Mouse (Mus musculus) intestine, embryonic 15.5 days (tissue): ENCODE data around the gene Prdm4. TPM values are rescaled to one million over a fixed set of nuclear protein-coding genes. Genes with fewer than 3 reads are reported as not detected.
A peak's percentile ranks its signal among the peaks of the same experiment; 100 is the strongest.

Experiments
- ATAC-seq: fragments of 200-750 bp; cut with Nextera tagmentation; 2 replicates; pipeline ENCODE4 v1.8.0; 2017; ENCODE audit warnings: moderate TSS enrichment, moderate library complexity
- H3K27ac ChIP-seq: fragments of 300-500 bp; sonication (generic); 2 replicates; pipeline ENCODE4 v1.5.1; 2015; ENCODE audit warnings: mild to moderate bottlenecking, inconsistent platforms
- H3K27me3 ChIP-seq: fragments of 300-500 bp; sonication (generic); replicated peaks from 2 replicates; pipeline ENCODE4 v1.6.1; 2015; ENCODE audit warnings: inconsistent platforms
- H3K36me3 ChIP-seq: fragments of 300-500 bp; sonication (generic); 2 replicates; pipeline ENCODE4 v1.6.1; 2015; ENCODE audit warnings: inconsistent platforms
- H3K4me1 ChIP-seq: fragments of 300-500 bp; sonication (generic); replicated peaks from 2 replicates; pipeline ENCODE4 v1.6.1; 2015; ENCODE audit warnings: inconsistent platforms
- H3K4me2 ChIP-seq: fragments of 300-500 bp; sonication (generic); replicated peaks from 2 replicates; pipeline ENCODE4 v1.6.1; 2015; ENCODE audit warnings: mild to moderate bottlenecking, inconsistent platforms
- H3K4me3 ChIP-seq: fragments of 300-500 bp; sonication (generic); replicated peaks from 2 replicates; pipeline ENCODE4 v1.5.1; 2015; ENCODE audit warnings: inconsistent platforms
- H3K9ac ChIP-seq: fragments of 300-500 bp; sonication (generic); 2 replicates; pipeline ENCODE4 v1.6.1; 2015; ENCODE audit warnings: inconsistent platforms
- H3K9me3 ChIP-seq: fragments of 300-500 bp; sonication (generic); 2 replicates; pipeline ENCODE4 v1.6.1; 2016; ENCODE audit warnings: inconsistent platforms
- WGBS: fragments of 180-500 bp; shearing (Covaris S2); methylation state at CpG from one replicate; pipeline ENCODE4 v1.1.7; 2015; 5-methylcytosine and 5-hydroxymethylcytosine counted together
- polyA plus RNA-seq: library from polyadenylated mRNA; unstranded; fragments of >200 nt; fragmentation: Nextera tagmentation; extraction: Ambion mirVana; gene quantifications from 2 replicates; pipeline ENCODE4 v1.2.1, GENCODE M21; 2015

Prdm4 gene
- polyA plus RNA-seq = 16.2 TPM in 2 replicates

- under 1% methylated on average over 86 of the region's 90 CpGs for WGBS
- H3K27ac ChIP-seq = peak within 1 kb of the TSS; percentile 88
- H3K9ac ChIP-seq = peak within 1 kb of the TSS; percentile 93
- peaks cover 14% of the 10 kb centered on the region; the same call in 1 of the 2 replicates for H3K36me3 ChIP-seq
- peak; percentile 99 for ATAC-seq
- peak within 1 kb of the TSS; percentile 71 for H3K4me2 ChIP-seq
- H3K4me3 ChIP-seq = peak within 1 kb of the TSS; percentile 96
- no peaks in the 10 kb centered on the region for H3K27me3 ChIP-seq
- H3K9me3 ChIP-seq = no peaks in the 10 kb centered on the region
- peaks cover 11% of the 10 kb centered on the region for H3K4me1 ChIP-seq
Measured at GRCm38 (mm10) chr10:85916498-85917309, at the start of gene Prdm4. Gene Prdm4 (minus strand): TSS chr10:85917142.

- no peak for ATAC-seq
- 55% methylated on average over 2 of the region's 2 CpGs for WGBS
- Histone ChIP-seq H3K9ac (no peak overlapping the region), H3K4me1 (no peaks in the 10 kb centered on the region; the same call in 1 of the 2 replicates), H3K27me3 (no peaks in the 10 kb centered on the region), H3K4me3 (no peak overlapping the region), H3K4me2 (no peak overlapping the region), H3K27ac (no peak overlapping the region), H3K9me3 (no peaks in the 10 kb centered on the region), H3K36me3 (no peaks in the 10 kb centered on the region)
Measured at GRCm38 (mm10) chr10:85966476-85966875, 49.5 kb upstream of the Prdm4 start.

- WGBS = 87% methylated on average over 7 of the region's 7 CpGs
- Histone ChIP-seq H3K4me2 (no peak overlapping the region), H3K9me3 (no peaks in the 10 kb centered on the region), H3K27me3 (no peaks in the 10 kb centered on the region), H3K4me3 (no peak overlapping the region), H3K27ac (no peak overlapping the region), H3K36me3 (no peaks in the 10 kb centered on the region), H3K9ac (no peak overlapping the region), H3K4me1 (no peaks in the 10 kb centered on the region; the same call in 1 of the 2 replicates)
- ATAC-seq = no peak
Measured at GRCm38 (mm10) chr10:85964316-85964715, 47.4 kb upstream of the Prdm4 start.

GRCm38 (mm10) chr10:85962897-85963296, 46.0 kb upstream of the Prdm4 start:
- ATAC-seq = no peak
- no peak overlapping the region for H3K4me3 ChIP-seq
- no peak overlapping the region for H3K9ac ChIP-seq
- 48% methylated on average over 9 of the region's 9 CpGs for WGBS
- no peaks in the 10 kb centered on the region; the same call in 1 of the 2 replicates for H3K4me1 ChIP-seq
- H3K36me3 ChIP-seq = no peaks in the 10 kb centered on the region
- H3K4me2 ChIP-seq = no peak overlapping the region
- no peak overlapping the region for H3K27ac ChIP-seq
- no peaks in the 10 kb centered on the region for H3K9me3 ChIP-seq
- H3K27me3 ChIP-seq = no peaks in the 10 kb centered on the region

GRCm38 (mm10) chr10:85957464-85957950, 40.6 kb upstream of the Prdm4 start, which contains the start of gene Rtcb:
Gene Rtcb (minus strand): TSS chr10:85957823.
- Histone ChIP-seq H3K9me3 (no peaks in the 10 kb centered on the region), H3K27ac (peak within 1 kb of the TSS; percentile 76), H3K27me3 (no peaks in the 10 kb centered on the region), H3K4me1 (0 out of 2 replicates have a peak, but pooled peaks cover 4% of the 10 kb centered on the region), H3K4me2 (peak within 1 kb of the TSS; percentile 66), H3K36me3 (peaks cover 3% of the 10 kb centered on the region; the same call in 1 of the 2 replicates), H3K9ac (peak within 1 kb of the TSS; percentile 89), H3K4me3 (peak within 1 kb of the TSS; percentile 83)
- WGBS = under 1% methylated on average over 38 of the region's 38 CpGs
- ATAC-seq = peak; percentile 94

- ATAC-seq = peak; percentile 34
- H3K27ac ChIP-seq = peak overlapping the region; percentile 76
- peak overlapping the region; percentile 83 for H3K4me3 ChIP-seq
- H3K9ac ChIP-seq = peak overlapping the region; percentile 89
- WGBS = 3% methylated on average over 20 of the region's 20 CpGs
- peaks cover 4% of the 10 kb centered on the region; the same call in 1 of the 2 replicates for H3K36me3 ChIP-seq
- 0 out of 2 replicates have a peak, but pooled peaks cover 4% of the 10 kb centered on the region for H3K4me1 ChIP-seq
- H3K4me2 ChIP-seq = peak overlapping the region; percentile 66
- no peaks in the 10 kb centered on the region for H3K9me3 ChIP-seq
- H3K27me3 ChIP-seq = no peaks in the 10 kb centered on the region
Measured at GRCm38 (mm10) chr10:85956871-85957419, 40.0 kb upstream of the Prdm4 start.

GRCm38 (mm10) chr10:85954429-85954828, 37.5 kb upstream of the Prdm4 start:
- Histone ChIP-seq H3K4me2 (no peak overlapping the region), H3K4me1 (0 out of 2 replicates have a peak, but pooled peaks cover 4% of the 10 kb centered on the region), H3K4me3 (no peak overlapping the region), H3K27ac (no peak overlapping the region), H3K27me3 (no peaks in the 10 kb centered on the region), H3K36me3 (peaks cover 25% of the 10 kb centered on the region), H3K9ac (no peak overlapping the region), H3K9me3 (no peaks in the 10 kb centered on the region)
- no peak for ATAC-seq
- 73% methylated on average over 2 of the region's 2 CpGs for WGBS

GRCm38 (mm10) chr10:85953401-85953800, 36.5 kb upstream of the Prdm4 start:
- Histone ChIP-seq H3K4me2 (no peak overlapping the region), H3K4me3 (no peak overlapping the region), H3K27me3 (no peaks in the 10 kb centered on the region), H3K9me3 (no peaks in the 10 kb centered on the region), H3K36me3 (peaks cover 27% of the 10 kb centered on the region), H3K9ac (no peak overlapping the region), H3K27ac (no peak overlapping the region), H3K4me1 (0 out of 2 replicates have a peak, but pooled peaks cover 4% of the 10 kb centered on the region)
- no peak for ATAC-seq
- WGBS = 74% methylated on average over 3 of the region's 3 CpGs

GRCm38 (mm10) chr10:85951765-85952443, 35.0 kb upstream of the Prdm4 start:
- Histone ChIP-seq H3K27me3 (no peaks in the 10 kb centered on the region), H3K4me2 (no peak overlapping the region), H3K36me3 (peaks cover 33% of the 10 kb centered on the region), H3K9me3 (no peaks in the 10 kb centered on the region), H3K4me3 (no peak overlapping the region), H3K4me1 (0 out of 2 replicates have a peak, but pooled peaks cover 4% of the 10 kb centered on the region), H3K27ac (no peak overlapping the region), H3K9ac (no peak overlapping the region)
- ATAC-seq = no peak
- WGBS = 83% methylated on average over 6 of the region's 6 CpGs

GRCm38 (mm10) chr10:85948483-85949196, 31.7 kb upstream of the Prdm4 start:
- H3K27ac ChIP-seq = no peak overlapping the region
- H3K4me2 ChIP-seq = no peak overlapping the region
- WGBS = 94% methylated on average over 8 of the region's 8 CpGs
- H3K27me3 ChIP-seq = no peaks in the 10 kb centered on the region
- H3K4me1 ChIP-seq = 0 out of 2 replicates have a peak, but pooled peaks cover 3% of the 10 kb centered on the region
- H3K9me3 ChIP-seq = no peaks in the 10 kb centered on the region
- no peak overlapping the region for H3K9ac ChIP-seq
- ATAC-seq = no peak
- H3K4me3 ChIP-seq = no peak overlapping the region
- H3K36me3 ChIP-seq = peaks cover 44% of the 10 kb centered on the region

- Histone ChIP-seq H3K9ac (no peak overlapping the region), H3K4me2 (no peak overlapping the region), H3K27me3 (no peaks in the 10 kb centered on the region), H3K27ac (no peak overlapping the region), H3K4me1 (no peaks in the 10 kb centered on the region), H3K4me3 (no peak overlapping the region), H3K9me3 (no peaks in the 10 kb centered on the region), H3K36me3 (peaks cover 36% of the 10 kb centered on the region)
- WGBS = 87% methylated on average over 6 of the region's 6 CpGs
- no peak for ATAC-seq
Measured at GRCm38 (mm10) chr10:85936280-85936965, 19.5 kb upstream of the Prdm4 start.
